Mouse (Mus musculus) CH12.LX (cell line): ENCODE data around the gene Srsf6. TPM values are rescaled to one million over a fixed set of nuclear protein-coding genes. Genes with fewer than 3 reads are reported as not detected.

Experiments used
- DNase-seq: peaks from one replicate; pipeline ENCODE4 v3.0.0-alpha.2; 2013; ENCODE audit errors: extremely low read depth
- H3K27ac ChIP-seq: 2 replicates; pipeline ENCODE4 v1.5.1; 2012; ENCODE audit warnings: low read depth, mild to moderate bottlenecking, control low read depth, moderate library complexity; ENCODE audit not compliant: insufficient read depth
- H3K27me3 ChIP-seq: replicated peaks from 2 replicates; pipeline ENCODE3; 2012; ENCODE audit warnings: inconsistent platforms
- H3K36me3 ChIP-seq, 2 experiments: replicated peaks in 1 of 2; 2 replicates each; pipeline versions ENCODE3 to v1.6.1; 2012; ENCODE audit warnings: inconsistent platforms in 1 of 2, low read length in 1 of 2, mild to moderate bottlenecking in 1 of 2, mixed read lengths in 1 of 2, moderate library complexity in 1 of 2; ENCODE audit not compliant: control insufficient read depth in 1 of 2, insufficient read depth in 1 of 2
- H3K4me1 ChIP-seq, 2 experiments: 2 replicates each; pipeline ENCODE4 v1.6.1; 2012; ENCODE audit warnings: inconsistent platforms in 1 of 2, moderate library complexity in 1 of 2; ENCODE audit not compliant: insufficient read depth in 2 of 2, control insufficient read depth in 1 of 2
- H3K4me2 ChIP-seq: 2 replicates; pipeline ENCODE4 v1.6.1; 2012; ENCODE audit warnings: low read depth, mild to moderate bottlenecking, control low read depth; ENCODE audit not compliant: poor library complexity, insufficient read depth, severe bottlenecking
- H3K4me3 ChIP-seq, 3 experiments: fragments of 150-350 bp in 1 of 3; sonication (generic) in 1 of 3; replicated peaks in 1 of 3; 2 replicates each; pipeline versions ENCODE3 to v1.5.1; 2011 to 2012; ENCODE audit warnings: low read depth in 2 of 3, low read length in 2 of 3, mild to moderate bottlenecking in 2 of 3, moderate library complexity in 2 of 3, control low read depth in 1 of 3, improper control_type of control experiment in 1 of 3, inconsistent platforms in 1 of 3, mixed read lengths in 1 of 3; ENCODE audit not compliant: poor library complexity in 1 of 3
- H3K79me2 ChIP-seq: replicated peaks from 2 replicates; pipeline ENCODE4 v1.6.1; 2012; ENCODE audit warnings: mild to moderate bottlenecking, moderate library complexity; ENCODE audit not compliant: control insufficient read depth, poor library complexity, insufficient read depth, severe bottlenecking; ENCODE audit errors: extremely low read depth
- H3K9ac ChIP-seq: 2 replicates; pipeline ENCODE4 v1.6.1; 2012; ENCODE audit warnings: low read depth, mild to moderate bottlenecking, control low read depth, moderate library complexity; ENCODE audit not compliant: insufficient read depth
- H3K9me3 ChIP-seq: replicated peaks from 2 replicates; pipeline ENCODE3; 2012; ENCODE audit warnings: low read length, inconsistent platforms, mixed read lengths
- BHLHE40 ChIP-seq: IDR thresholded peaks from 2 replicates; pipeline ENCODE4 v1.6.1; 2011; ENCODE audit warnings: mild to moderate bottlenecking, low read depth, low read length, improper control_type of control experiment
- CTCF ChIP-seq, 2 experiments: IDR thresholded peaks in 1 of 2; conservative IDR thresholded peaks in 1 of 2; 2 replicates each; pipeline ENCODE4 v1.5.1; 2011 to 2012; ENCODE audit warnings: low read depth in 2 of 2, low read length in 2 of 2, improper control_type of control experiment in 1 of 2, inconsistent platforms in 1 of 2, mild to moderate bottlenecking in 1 of 2, moderate library complexity in 1 of 2
- ELF1 ChIP-seq: IDR thresholded peaks from 2 replicates; pipeline ENCODE4 v1.6.1; 2014; ENCODE audit warnings: low read depth, mild to moderate bottlenecking, inconsistent platforms, low read length, improper control_type of control experiment
- EP300 ChIP-seq: IDR thresholded peaks from 2 replicates; pipeline ENCODE4 v1.6.1; 2011; ENCODE audit warnings: low read length, improper control_type of control experiment
- JUN ChIP-seq: IDR thresholded peaks from 2 replicates; pipeline ENCODE4 v1.6.1; 2011; ENCODE audit warnings: low read depth, mild to moderate bottlenecking, low read length, improper control_type of control experiment, moderate library complexity; ENCODE audit not compliant: insufficient read depth
- KAT2A ChIP-seq: IDR thresholded peaks from 2 replicates; pipeline ENCODE4 v1.6.1; 2012; ENCODE audit warnings: low read length, improper control_type of control experiment, inconsistent platforms; ENCODE audit not compliant: insufficient replicate concordance
- MEF2A ChIP-seq: IDR thresholded peaks from 2 replicates; pipeline ENCODE4 v1.6.1; 2014; ENCODE audit warnings: low read depth, mild to moderate bottlenecking, inconsistent platforms, low read length, improper control_type of control experiment, borderline replicate concordance
- MXI1 ChIP-seq: IDR thresholded peaks from 2 replicates; pipeline ENCODE4 v1.6.1; 2011; ENCODE audit warnings: mild to moderate bottlenecking, low read depth, low read length, improper control_type of control experiment
- POLR2AphosphoS2 ChIP-seq: IDR thresholded peaks from 2 replicates; pipeline ENCODE4 v1.6.1; 2011; ENCODE audit warnings: low read depth, low read length, improper control_type of control experiment
- SIN3A ChIP-seq: IDR thresholded peaks from 2 replicates; pipeline ENCODE4 v1.6.1; 2012; ENCODE audit warnings: low read length, improper control_type of control experiment, inconsistent platforms
- UBTF ChIP-seq: IDR thresholded peaks from 2 replicates; pipeline ENCODE4 v1.6.1; 2012; ENCODE audit warnings: low read depth, mild to moderate bottlenecking, inconsistent platforms, low read length, improper control_type of control experiment, moderate library complexity
- USF1 ChIP-seq: IDR thresholded peaks from 2 replicates; pipeline ENCODE4 v1.6.1; 2014; ENCODE audit warnings: low read depth, mild to moderate bottlenecking, inconsistent platforms, low read length, improper control_type of control experiment
- USF2 ChIP-seq: conservative IDR thresholded peaks from 2 replicates; pipeline ENCODE4 v1.6.1; 2011; ENCODE audit warnings: low read depth, low read length, improper control_type of control experiment
- ZC3H11A ChIP-seq: IDR thresholded peaks from 2 replicates; pipeline ENCODE4 v1.6.1; 2012; ENCODE audit warnings: low read depth, mild to moderate bottlenecking, inconsistent platforms, low read length, improper control_type of control experiment
- ZKSCAN1 ChIP-seq: IDR thresholded peaks from 2 replicates; pipeline ENCODE4 v1.6.1; 2012; ENCODE audit warnings: low read depth, inconsistent platforms, low read length, improper control_type of control experiment, borderline replicate concordance
- ZMIZ1 ChIP-seq: IDR thresholded peaks from 2 replicates; pipeline ENCODE4 v1.6.1; 2012; ENCODE audit warnings: low read depth, mild to moderate bottlenecking, inconsistent platforms, low read length, improper control_type of control experiment
- ZNF384 ChIP-seq: IDR thresholded peaks from 2 replicates; pipeline ENCODE4 v1.6.1; 2012; ENCODE audit warnings: low read depth, low read length, improper control_type of control experiment, inconsistent platforms
- dilution Hi-C: fragments of 300-500 bp; cut with MboI; formaldehyde crosslinking; loops from 2 replicates; pipeline ENCODE4 v1.14.3; 2020; ENCODE audit warnings: low sequenced_read_pairs; ENCODE audit not compliant: extremely low pct_unique_long_range_greater_than_20kb, extremely low pct_ligation_motif_present
- in situ Hi-C: fragments of 300-500 bp; cut with MboI; formaldehyde crosslinking; loops from 3 replicates; pipeline ENCODE4 v1.14.3; 2019; ENCODE audit warnings: low sequenced_read_pairs, low pct_ligation_motif_present, low pct_unique_long_range_greater_than_20kb, mixed read lengths
- polyA plus RNA-seq: library from polyadenylated mRNA; unstranded; fragments of >175 nt; gene quantifications from 2 replicates; pipeline ENCODE4 v1.2.1, GENCODE M21; 2012; ENCODE audit warnings: low read depth; ENCODE audit not compliant: insufficient read length
- total RNA-seq, 2 experiments: library from RNA; depleted of rRNA; stranded (reverse); fragments of 300-350 nt in 1 of 2; fragments of >200 nt in 1 of 2; gene quantifications; 2 replicates each; pipeline ENCODE4 v1.2.3; 2012 to 2014

Srsf6 gene
- total and polyA plus RNA-seq, 3 experiments: 96.3 to 227 (median 204) TPM

- Histone ChIP-seq H3K27me3 (peaks cover 50% of the 10 kb centered on the region), H3K27ac (no peak overlapping the region), H3K79me2 (no peaks in the 10 kb centered on the region), H3K4me2 (no peak overlapping the region), H3K9me3 (no peaks in the 10 kb centered on the region), H3K36me3 (no peaks in the 10 kb centered on the region), H3K4me1 (peaks cover 0 to 4% of the 10 kb centered on the region in 2 experiments; a peak in 2 of 4 replicates), H3K4me3 (no peak overlapping the region), H3K9ac (no peak overlapping the region)
- DNase-seq: no peak
- dilution Hi-C loops (no loop called here), in situ Hi-C loops (no loop called here)
- TF ChIP-seq SIN3A (no peak), KAT2A (no peak)
These were observed 41.9 kb downstream of the Srsf6 start for GRCm38 (mm10) chr2:162973206-162973605.

GRCm38 (mm10) chr2:162973637-162974036 is 42.3 kb downstream of the Srsf6 start:
- in situ Hi-C loops: no loop called here
- no peak overlapping the region for H3K4me2 ChIP-seq
- H3K36me3 ChIP-seq: no peaks in the 10 kb centered on the region
- no peaks in the 10 kb centered on the region for H3K9me3 ChIP-seq
- dilution Hi-C loops: no loop called here
- TF ChIP-seq SIN3A: no peak
- TF ChIP-seq ZC3H11A: no peak
- TF ChIP-seq MEF2A: no peak
- TF ChIP-seq ZNF384: no peak
- no peak for TF ChIP-seq CTCF (conservative IDR thresholded peaks at IDR 0.05 in 1 of 2, IDR thresholded peaks at IDR 0.05 in 1 of 2; ENCODE audit: low read depth in 2 of 2, low read length in 2 of 2)
- no peak for TF ChIP-seq KAT2A
- no peak for TF ChIP-seq BHLHE40
- TF ChIP-seq POLR2AphosphoS2: no peak
- no peak for TF ChIP-seq USF2
- TF ChIP-seq USF1: no peak
- no peak for TF ChIP-seq UBTF
- TF ChIP-seq JUN: no peak
- TF ChIP-seq ZKSCAN1: no peak
- TF ChIP-seq ZMIZ1: no peak
- no peak for TF ChIP-seq ELF1
- no peak for TF ChIP-seq EP300
- TF ChIP-seq MXI1: no peak
- no peak overlapping the region for H3K9ac ChIP-seq
- peaks cover 50% of the 10 kb centered on the region for H3K27me3 ChIP-seq
- H3K79me2 ChIP-seq: no peaks in the 10 kb centered on the region
- H3K4me3 ChIP-seq: no peak overlapping the region
- no peak overlapping the region for H3K27ac ChIP-seq
- DNase-seq: no peak
- peaks cover 0 to 4% of the 10 kb centered on the region in 2 experiments; a peak in 2 of 4 replicates for H3K4me1 ChIP-seq
